Mouse (Mus musculus): Measurements from ENCODE around the gene Mrps12.

DNA sequence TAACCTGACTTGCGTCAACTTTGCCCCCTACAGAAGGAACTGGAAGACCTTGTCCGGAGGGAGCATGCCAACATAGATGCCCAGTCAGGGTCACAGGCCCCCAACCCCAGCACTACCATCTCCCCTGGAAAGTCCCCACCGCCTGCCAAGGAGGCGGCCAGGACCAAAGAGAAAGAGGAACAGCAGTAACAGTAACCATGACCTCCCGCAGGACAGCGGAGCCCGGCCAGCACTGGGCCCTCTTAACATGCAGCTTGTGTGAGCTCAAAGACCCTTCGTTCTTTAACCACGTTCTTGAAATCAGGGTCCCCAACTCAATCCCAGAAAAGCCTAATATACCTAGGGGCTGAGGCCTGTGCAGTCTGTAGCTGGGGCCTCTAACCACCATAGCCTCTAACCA, 46.3 kb upstream of the Mrps12 start:
- TF ChIP-seq CTCF (IDR thresholded peaks at IDR 0.05; ENCODE audit: low read depth, low read length) (no peak), EP300 (IDR thresholded peaks at IDR 0.05; ENCODE audit: insufficient read depth, low read depth, low read length) (no peak), POLR2A (IDR thresholded peaks at IDR 0.05; ENCODE audit: insufficient read depth, low read length) (no peak)
